Mouse (Mus musculus) testis, adult 2 months (tissue): ENCODE measurements around the gene Trpm5. TPM values are rescaled to one million over a fixed set of nuclear protein-coding genes. Genes with fewer than 3 reads are reported as not detected.

ENCODE experiments used
- H3K27ac ChIP-seq: fragments of 200-500 bp; 2 replicates; pipeline ENCODE4 v1.5.1; 2012; ENCODE audit warnings: low read depth, low read length; ENCODE audit not compliant: control insufficient read depth, insufficient read depth
- H3K27me3 ChIP-seq: fragments of 200-500 bp; 2 replicates; pipeline ENCODE4 v1.6.1; 2012; ENCODE audit warnings: mild to moderate bottlenecking, low read length, moderate library complexity; ENCODE audit not compliant: control insufficient read depth, insufficient read depth
- H3K36me3 ChIP-seq: fragments of 200-500 bp; 2 replicates; pipeline ENCODE4 v1.6.1; 2012; ENCODE audit warnings: mild to moderate bottlenecking, low read length; ENCODE audit not compliant: control insufficient read depth, insufficient read depth
- H3K4me1 ChIP-seq: fragments of 200-500 bp; 2 replicates; pipeline ENCODE4 v1.6.1; 2012; ENCODE audit warnings: low read length; ENCODE audit not compliant: control insufficient read depth, insufficient read depth
- H3K4me3 ChIP-seq: fragments of 200-500 bp; 2 replicates; pipeline ENCODE4 v1.5.1; 2012; ENCODE audit warnings: low read depth, mild to moderate bottlenecking, low read length, moderate library complexity, mixed read lengths; ENCODE audit not compliant: control insufficient read depth
- CTCF ChIP-seq: fragments of 200-500 bp; IDR thresholded peaks from 2 replicates; pipeline ENCODE4 v1.5.1; 2012; ENCODE audit warnings: low read depth, mild to moderate bottlenecking, inconsistent platforms, low read length, moderate library complexity; ENCODE audit not compliant: control insufficient read depth, insufficient read depth, insufficient replicate concordance
- POLR2A ChIP-seq: fragments of 200-500 bp; IDR thresholded peaks from 2 replicates; pipeline ENCODE4 v1.6.1; 2012; ENCODE audit warnings: low read depth, mild to moderate bottlenecking, inconsistent platforms, low read length, moderate library complexity; ENCODE audit not compliant: control insufficient read depth
- polyA plus RNA-seq: library from polyadenylated mRNA; depleted of rRNA; stranded (reverse); fragments of >200 nt; gene quantifications from 2 replicates; pipeline ENCODE4 v1.2.3, GENCODE M21; 2012

Gene Trpm5
- polyA plus RNA-seq, 1 experiment, result 1.1 TPM

GRCm38 (mm10) chr7:143123876-143124669 is 29.6 kb upstream of the Trpm5 start:
- Histone ChIP-seq H3K4me3 (no peak overlapping the region), H3K4me1 (no peaks in the 10 kb centered on the region), H3K36me3 (no peaks in the 10 kb centered on the region), H3K27ac (no peak overlapping the region), H3K27me3 (no peaks in the 10 kb centered on the region)
- TF ChIP-seq CTCF (no peak), POLR2A (no peak)

GRCm38 (mm10) chr7:143122191-143122590 is 27.7 kb upstream of the Trpm5 start:
- no peaks in the 10 kb centered on the region for H3K4me1 ChIP-seq
- H3K36me3 ChIP-seq, result no peaks in the 10 kb centered on the region
- TF ChIP-seq CTCF (no peak), POLR2A (no peak)
- no peak overlapping the region for H3K27ac ChIP-seq
- no peaks in the 10 kb centered on the region for H3K27me3 ChIP-seq
- no peak overlapping the region for H3K4me3 ChIP-seq

GRCm38 (mm10) chr7:143119826-143120225 is 25.4 kb upstream of the Trpm5 start:
- H3K27me3 ChIP-seq, result no peaks in the 10 kb centered on the region
- TF ChIP-seq CTCF (no peak), POLR2A (no peak)
- H3K4me1 ChIP-seq, result no peaks in the 10 kb centered on the region
- H3K27ac ChIP-seq, result no peak overlapping the region
- no peaks in the 10 kb centered on the region for H3K36me3 ChIP-seq
- H3K4me3 ChIP-seq, result no peak overlapping the region

GRCm38 (mm10) chr7:143119407-143119806 is 25.0 kb upstream of the Trpm5 start:
- Histone ChIP-seq H3K4me3 (no peak overlapping the region), H3K27me3 (no peaks in the 10 kb centered on the region), H3K4me1 (no peaks in the 10 kb centered on the region), H3K36me3 (no peaks in the 10 kb centered on the region), H3K27ac (no peak overlapping the region)
- TF ChIP-seq CTCF (no peak), POLR2A (no peak)

- Histone ChIP-seq H3K4me1 (no peaks in the 10 kb centered on the region), H3K36me3 (no peaks in the 10 kb centered on the region), H3K27ac (no peak overlapping the region), H3K4me3 (no peak overlapping the region), H3K27me3 (no peaks in the 10 kb centered on the region)
- no peak for TF ChIP-seq CTCF
These were observed 22.1 kb upstream of the Trpm5 start for GRCm38 (mm10) chr7:143116521-143116920.

- H3K4me3 ChIP-seq, result no peak overlapping the region
- H3K4me1 ChIP-seq, result no peaks in the 10 kb centered on the region
- TF ChIP-seq POLR2A (no peak), CTCF (no peak)
- no peaks in the 10 kb centered on the region for H3K36me3 ChIP-seq
- H3K27ac ChIP-seq, result no peak overlapping the region
- no peaks in the 10 kb centered on the region for H3K27me3 ChIP-seq
These were observed 20.3 kb upstream of the Trpm5 start for GRCm38 (mm10) chr7:143114773-143115172.

GRCm38 (mm10) chr7:143112395-143112794 is 18.0 kb upstream of the Trpm5 start:
- no peak for TF ChIP-seq CTCF
- TF ChIP-seq POLR2A, result no peak
- Histone ChIP-seq H3K27me3 (no peaks in the 10 kb centered on the region), H3K27ac (no peak overlapping the region), H3K4me1 (peaks cover 4% of the 10 kb centered on the region; the same call in 1 of the 2 replicates), H3K4me3 (no peak overlapping the region), H3K36me3 (no peaks in the 10 kb centered on the region)
